Mouse (Mus musculus) kidney, adult 2 months (tissue): ENCODE results near the gene Glis1.

ENCODE experiments used
- CTCF ChIP-seq: fragments of 200-500 bp; conservative IDR thresholded peaks from 2 replicates; pipeline ENCODE4 v1.5.1; 2011; ENCODE audit warnings: low read depth, mild to moderate bottlenecking, control low read depth, low read length, moderate library complexity, mixed read lengths; ENCODE audit not compliant: insufficient read depth, insufficient read length
- POLR2A ChIP-seq: fragments of 200-500 bp; IDR thresholded peaks from one replicate; pipeline ENCODE4 v1.6.1; 2011; ENCODE audit warnings: low read depth, low read length, control low read depth

- no peak for TF ChIP-seq CTCF
- TF ChIP-seq POLR2A, result no peak
These were observed 154.7 kb downstream of the Glis1 start for GRCm38 (mm10) chr4:107589046-107589445.
